Mouse (Mus musculus) embryonic facial prominence, embryonic 14.5 days (tissue): ENCODE measurements at regions not wholly inside any gene's neighbourhood (a gene's known extent, or its start where the extent isn't known, plus 50 kb on each side); places are given as distances from the start of the nearest gene placed in this dataset.
A peak's percentile ranks its signal among the peaks of the same experiment; 100 is the strongest.

Experiments
- ATAC-seq: fragments of 200-750 bp; cut with Nextera tagmentation; 2 replicates; pipeline ENCODE4 v1.8.0; 2017; ENCODE audit warnings: low read depth, moderate number of reproducible peaks, moderate TSS enrichment
- DNase-seq: peaks from one replicate; pipeline ENCODE4 v3.0.0-alpha.2; 2015; ENCODE audit warnings: low spot score
- H3K27ac ChIP-seq: fragments of 300-500 bp; sonication (generic); replicated peaks from 2 replicates; pipeline ENCODE4 v1.5.1; 2014; ENCODE audit warnings: low read depth, mild to moderate bottlenecking, low read length, moderate library complexity
- H3K27me3 ChIP-seq: fragments of 300-500 bp; sonication (generic); replicated peaks from 2 replicates; pipeline ENCODE4 v1.6.1; 2014; ENCODE audit warnings: low read length; ENCODE audit not compliant: control insufficient read depth, insufficient read depth
- H3K36me3 ChIP-seq: fragments of 300-500 bp; sonication (generic); 2 replicates; pipeline ENCODE4 v1.6.1; 2014; ENCODE audit warnings: low read length, mixed read lengths; ENCODE audit not compliant: control insufficient read depth, insufficient read depth
- H3K4me1 ChIP-seq: fragments of 300-500 bp; sonication (generic); 2 replicates; pipeline ENCODE4 v1.6.1; 2014; ENCODE audit warnings: antibody characterized with exemption, low read length; ENCODE audit not compliant: control insufficient read depth, insufficient read depth
- H3K4me2 ChIP-seq: fragments of 300-500 bp; sonication (generic); 2 replicates; pipeline ENCODE4 v1.6.1; 2014; ENCODE audit warnings: low read depth, mild to moderate bottlenecking, low read length, moderate library complexity, mixed read lengths
- H3K4me3 ChIP-seq: fragments of 300-500 bp; sonication (generic); 2 replicates; pipeline ENCODE4 v1.5.1; 2014; ENCODE audit warnings: low read depth, mild to moderate bottlenecking, low read length
- H3K9ac ChIP-seq: fragments of 300-500 bp; sonication (generic); 2 replicates; pipeline ENCODE4 v1.6.1; 2014; ENCODE audit warnings: low read depth, mild to moderate bottlenecking, low read length, moderate library complexity, mixed read lengths
- H3K9me3 ChIP-seq: fragments of 300-500 bp; sonication (generic); 2 replicates; pipeline ENCODE4 v1.6.1; 2016; ENCODE audit warnings: low read length; ENCODE audit not compliant: control insufficient read depth
- WGBS: fragments of 180-500 bp; shearing (Covaris S2); extraction: QIAGEN DNeasy Blood & Tissue Kit; methylation state at CpG from one replicate; pipeline ENCODE4 v1.1.7; 2014; 5-methylcytosine and 5-hydroxymethylcytosine counted together

DNA sequence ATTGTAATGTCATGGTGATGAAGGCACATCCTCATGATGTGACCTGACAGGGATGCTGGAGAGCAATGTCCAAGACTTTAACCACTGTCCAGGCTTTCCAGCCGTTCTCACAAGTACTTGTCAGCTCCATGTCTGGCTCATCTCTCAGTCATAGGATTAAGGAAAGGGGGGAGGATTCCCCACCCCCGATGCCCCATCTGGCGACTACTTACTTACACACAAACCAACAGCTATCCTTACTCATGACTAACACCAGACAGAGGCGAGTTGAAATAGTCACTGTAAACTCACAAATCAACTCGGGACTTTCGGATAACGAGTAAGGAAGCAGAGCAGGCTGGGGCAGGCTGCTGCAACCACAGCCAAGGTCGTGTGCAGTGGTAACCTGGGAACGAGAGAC lies 149.5 kb upstream of the Irf2bp2 start:
- ATAC-seq = no peak
- WGBS = 75% methylated on average over 9 of the region's 9 CpGs

DNA sequence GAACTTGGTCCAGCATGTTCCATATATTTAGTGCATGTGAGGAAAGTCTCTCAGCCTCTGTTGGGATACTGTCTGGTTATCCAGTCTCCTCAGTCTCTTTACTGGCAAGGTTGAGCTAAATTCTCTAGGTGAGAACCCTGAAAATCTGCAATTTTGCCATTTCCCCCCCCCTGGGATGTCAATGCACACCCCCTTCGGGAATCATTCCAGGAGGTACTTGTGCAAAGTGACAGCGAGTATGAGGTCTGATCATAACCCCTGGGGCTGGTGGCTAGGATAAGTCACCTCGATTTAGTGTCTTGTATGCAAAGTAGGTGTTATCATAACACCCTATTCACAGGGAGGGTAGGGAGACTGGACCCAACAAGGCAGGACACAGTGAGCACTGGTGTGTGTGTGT lies 148.3 kb upstream of the Irf2bp2 start:
- no peak overlapping the region for H3K4me3 ChIP-seq
- ATAC-seq = no peak
- no peak overlapping the region for H3K27ac ChIP-seq
- peaks cover 25% of the 10 kb centered on the region for H3K4me1 ChIP-seq
- no peak overlapping the region for H3K9ac ChIP-seq
- WGBS = 73% methylated on average over 3 of the region's 3 CpGs
- DNase-seq = no peak
- H3K36me3 ChIP-seq = no peaks in the 10 kb centered on the region
- no peak overlapping the region for H3K4me2 ChIP-seq
- H3K9me3 ChIP-seq = no peaks in the 10 kb centered on the region
- no peaks in the 10 kb centered on the region for H3K27me3 ChIP-seq

More for the DNA sequence above, 149.5 kb upstream of the Irf2bp2 start:
- Histone ChIP-seq H3K27ac (no peak overlapping the region), H3K9ac (no peak overlapping the region), H3K27me3 (no peaks in the 10 kb centered on the region), H3K4me1 (peaks cover 25% of the 10 kb centered on the region), H3K36me3 (no peaks in the 10 kb centered on the region), H3K4me3 (no peak overlapping the region), H3K4me2 (no peak overlapping the region), H3K9me3 (no peaks in the 10 kb centered on the region)
- no peak for DNase-seq

DNA sequence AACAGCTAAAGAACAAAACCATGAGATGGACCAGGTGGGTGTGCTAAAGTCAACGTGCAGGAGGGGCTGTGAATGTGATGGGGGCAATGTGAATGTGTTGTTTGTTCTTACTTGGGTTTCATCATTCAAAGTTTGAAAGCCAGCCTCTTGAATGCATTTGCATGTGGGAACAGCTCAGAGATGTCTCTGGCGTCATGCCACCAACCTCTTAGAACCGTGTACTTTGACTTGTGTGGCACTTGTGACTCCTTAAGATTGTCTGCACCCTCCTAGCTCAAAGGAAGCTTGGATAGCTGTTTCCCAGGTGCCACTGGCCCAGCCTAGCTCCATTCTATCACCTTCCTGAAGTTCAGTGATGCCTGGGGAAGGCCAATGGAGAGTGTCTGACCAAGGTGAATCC lies 147.2 kb upstream of the Irf2bp2 start:
- H3K9me3 ChIP-seq = no peaks in the 10 kb centered on the region

DNA sequence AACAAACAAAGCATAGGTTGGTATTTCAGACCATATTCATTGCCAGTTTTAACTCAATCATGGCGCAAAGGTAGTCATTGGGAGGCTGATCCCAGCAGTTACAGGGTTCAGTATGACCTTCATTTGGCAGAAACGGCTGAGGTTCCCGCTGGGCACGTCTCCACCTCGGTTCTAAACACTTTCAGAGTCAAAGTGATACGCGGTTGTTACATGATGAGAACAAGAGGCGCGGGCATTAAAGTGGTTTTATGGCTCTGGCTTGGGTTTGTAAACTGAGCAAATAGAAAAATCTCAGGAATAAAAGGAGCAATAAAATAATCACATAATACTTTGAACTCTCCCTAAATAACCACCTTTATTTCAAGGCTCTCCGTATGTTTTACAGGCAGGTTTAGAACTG lies 146.0 kb upstream of the Irf2bp2 start:
- H3K4me1 ChIP-seq = peaks cover 24% of the 10 kb centered on the region
- H3K27me3 ChIP-seq = no peaks in the 10 kb centered on the region
- ATAC-seq (no peak), DNase-seq (no peak)
- H3K27ac ChIP-seq = no peak overlapping the region
- H3K9me3 ChIP-seq = no peaks in the 10 kb centered on the region
- no peaks in the 10 kb centered on the region for H3K36me3 ChIP-seq
- no peak overlapping the region for H3K9ac ChIP-seq
- no peak overlapping the region for H3K4me3 ChIP-seq
- no peak overlapping the region for H3K4me2 ChIP-seq
- WGBS = 88% methylated on average over 10 of the region's 10 CpGs

More for the DNA sequence above, 147.2 kb upstream of the Irf2bp2 start:
- H3K9ac ChIP-seq = no peak overlapping the region
- WGBS = 73% methylated on average over 3 of the region's 3 CpGs
- no peak overlapping the region for H3K4me3 ChIP-seq
- no peak overlapping the region for H3K27ac ChIP-seq
- no peak overlapping the region for H3K4me2 ChIP-seq
- DNase-seq = no peak
- ATAC-seq = no peak
- no peaks in the 10 kb centered on the region for H3K27me3 ChIP-seq
- H3K4me1 ChIP-seq = peaks cover 25% of the 10 kb centered on the region
- no peaks in the 10 kb centered on the region for H3K36me3 ChIP-seq

DNA sequence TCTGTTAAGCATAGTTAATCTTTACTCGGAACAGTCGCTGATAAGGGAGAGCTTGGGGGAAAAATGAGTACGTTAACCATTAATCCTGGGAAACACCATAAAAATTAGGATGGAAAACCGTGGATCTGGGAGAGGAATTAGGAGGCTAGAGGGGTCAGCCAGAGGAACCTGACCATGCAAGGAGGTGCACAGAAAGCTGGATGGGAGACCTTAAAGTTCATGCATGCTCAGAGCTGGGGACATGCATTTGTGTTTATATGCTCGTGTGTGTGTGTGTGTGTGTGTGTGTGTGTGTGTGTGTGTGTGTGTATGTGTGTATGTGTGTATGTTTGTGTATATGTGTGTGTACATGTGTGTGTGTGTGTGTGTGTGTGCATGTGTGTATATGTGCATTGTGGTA lies 143.2 kb upstream of the Irf2bp2 start:
- no peak overlapping the region for H3K9ac ChIP-seq
- peaks cover 41% of the 10 kb centered on the region for H3K4me1 ChIP-seq
- no peaks in the 10 kb centered on the region for H3K36me3 ChIP-seq
- H3K4me2 ChIP-seq = no peak overlapping the region
- WGBS = 64% methylated on average over 5 of the region's 5 CpGs
- H3K4me3 ChIP-seq = no peak overlapping the region
- ATAC-seq = no peak
- DNase-seq = no peak
- H3K27me3 ChIP-seq = no peaks in the 10 kb centered on the region
- peak overlapping the region; percentile 79 for H3K27ac ChIP-seq
- no peaks in the 10 kb centered on the region for H3K9me3 ChIP-seq

DNA sequence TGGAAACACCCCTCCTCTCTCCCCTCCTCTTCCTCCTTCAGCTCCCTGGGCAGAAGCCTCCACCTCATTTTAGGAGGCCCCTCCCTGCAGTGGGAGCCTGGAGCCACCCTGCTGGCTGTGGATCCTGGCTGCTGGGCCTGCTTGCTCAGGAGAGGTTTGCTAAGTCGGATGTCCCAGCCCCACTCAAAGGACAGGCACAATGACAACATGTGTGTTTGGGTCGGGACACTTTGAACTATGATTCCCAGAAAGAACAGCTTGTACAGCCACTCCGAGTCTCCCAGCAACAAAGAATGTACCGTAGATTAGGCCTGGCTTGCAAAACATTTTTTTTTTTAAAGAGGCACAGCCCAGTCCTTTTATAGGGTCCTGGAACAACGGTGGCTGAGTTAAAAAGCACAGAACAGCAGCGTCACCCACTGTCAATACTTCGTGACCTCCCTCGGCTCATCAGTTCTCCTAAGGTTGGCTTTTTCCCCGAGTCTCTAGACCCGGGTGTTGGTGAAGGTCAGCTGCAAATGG lies 142.7 kb upstream of the Irf2bp2 start:
- ATAC-seq = peak; percentile 30

DNA sequence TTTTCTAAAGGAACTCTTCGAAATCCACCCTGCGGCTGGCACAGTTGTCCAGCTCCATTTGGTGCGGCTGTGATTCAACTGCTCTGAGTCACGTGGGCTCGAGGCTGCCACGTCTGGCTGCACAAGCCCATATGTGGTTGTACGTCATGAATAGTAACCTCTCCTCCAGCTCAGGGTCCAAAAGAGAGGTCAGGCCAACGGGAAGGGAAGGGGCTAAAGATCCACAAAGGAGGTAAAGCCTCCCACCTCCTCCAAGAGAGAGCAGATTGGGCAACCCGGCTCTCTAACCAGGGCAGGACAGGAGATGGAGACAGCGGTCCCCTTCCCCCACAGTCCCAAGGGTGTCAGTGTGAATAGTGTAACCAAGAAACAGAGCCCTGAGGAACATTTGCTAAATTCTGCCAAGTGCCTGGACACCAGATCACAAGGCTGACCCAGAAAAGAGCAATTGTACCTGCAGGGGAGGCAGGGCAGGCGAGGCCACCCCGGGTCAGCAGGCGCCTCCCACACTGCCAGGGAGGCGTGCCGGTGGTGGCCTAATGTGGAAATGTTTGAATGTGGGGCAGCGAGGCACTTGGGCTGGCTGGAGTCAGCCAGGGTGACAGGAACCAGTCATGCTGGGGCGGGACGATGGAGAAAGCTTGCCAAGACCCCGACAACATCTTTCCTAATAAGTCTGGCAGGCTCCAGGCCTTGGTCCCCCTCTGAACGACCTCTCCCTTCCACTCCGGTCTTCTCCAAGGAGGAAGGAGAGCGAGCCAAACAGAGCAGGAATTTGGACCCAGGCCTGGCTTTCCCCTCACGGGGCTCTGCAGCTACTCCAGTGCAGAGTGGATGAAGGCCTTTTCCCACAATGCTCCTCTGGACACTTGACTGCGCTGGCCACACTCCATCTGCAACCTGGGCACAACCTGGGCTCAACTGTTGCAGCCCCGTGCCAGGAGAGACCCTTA lies 142.0 kb upstream of the Irf2bp2 start:
- no peak overlapping the region for H3K9ac ChIP-seq
- peak; percentile 64 for ATAC-seq
- H3K4me3 ChIP-seq = no peak overlapping the region
- H3K4me1 ChIP-seq = peaks cover 42% of the 10 kb centered on the region
- no peaks in the 10 kb centered on the region for H3K27me3 ChIP-seq
- peak; percentile 92 for DNase-seq
- peak overlapping the region; percentile 79 for H3K27ac ChIP-seq
- no peaks in the 10 kb centered on the region for H3K9me3 ChIP-seq
- 29% methylated on average over 23 of the region's 25 CpGs for WGBS
- H3K36me3 ChIP-seq = no peaks in the 10 kb centered on the region
- peak overlapping the region; percentile 14; the same call in 1 of the 2 replicates for H3K4me2 ChIP-seq

More for the DNA sequence above, 142.7 kb upstream of the Irf2bp2 start:
- H3K27ac ChIP-seq = peak overlapping the region; percentile 79
- peaks cover 42% of the 10 kb centered on the region for H3K4me1 ChIP-seq
- no peak overlapping the region for H3K4me3 ChIP-seq
- 29% methylated on average over 10 of the region's 10 CpGs for WGBS
- H3K4me2 ChIP-seq = no peak overlapping the region
- DNase-seq = peak; percentile 78
- no peaks in the 10 kb centered on the region for H3K36me3 ChIP-seq
- no peaks in the 10 kb centered on the region for H3K27me3 ChIP-seq
- H3K9ac ChIP-seq = no peak overlapping the region
- no peaks in the 10 kb centered on the region for H3K9me3 ChIP-seq

DNA sequence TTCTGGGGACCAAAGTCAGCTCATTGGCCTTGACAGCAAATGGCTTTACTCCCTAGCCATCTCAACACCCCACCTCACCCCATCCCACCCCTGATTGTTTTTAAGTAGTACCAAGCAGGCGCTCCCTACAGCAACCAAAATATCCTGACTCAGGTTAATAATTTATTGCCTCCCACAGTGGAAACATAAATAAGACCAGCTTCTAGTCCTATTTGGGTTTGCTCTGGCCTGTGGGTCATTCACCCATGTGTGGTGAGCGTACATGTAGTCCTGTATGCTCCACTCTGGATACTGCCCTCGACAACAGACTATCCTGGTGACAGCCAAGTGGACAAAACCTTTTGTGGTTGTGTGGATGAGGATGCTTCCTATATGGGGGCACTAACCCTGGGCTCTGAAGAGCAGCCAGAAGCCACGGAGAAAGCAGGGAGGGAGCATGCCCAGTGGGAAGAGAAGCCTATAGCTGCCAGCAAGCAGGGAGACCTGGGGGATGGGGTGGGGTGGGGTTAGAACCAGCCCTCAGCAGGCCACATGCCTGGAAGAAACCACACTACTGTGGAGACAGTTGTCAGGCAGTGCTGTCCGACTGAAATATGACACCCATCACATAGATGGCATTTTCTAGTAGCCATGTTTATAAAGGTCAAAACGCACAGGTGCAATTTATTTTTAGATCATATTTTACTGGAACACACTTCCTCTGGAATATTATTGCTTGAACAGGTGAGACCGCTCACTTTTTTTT lies 141.1 kb upstream of the Irf2bp2 start:
- Histone ChIP-seq H3K27ac (peak overlapping the region; percentile 79), H3K9ac (no peak overlapping the region)

More for the DNA sequence above, 141.1 kb upstream of the Irf2bp2 start:
- H3K27me3 ChIP-seq = no peaks in the 10 kb centered on the region
- no peak overlapping the region for H3K4me2 ChIP-seq
- ATAC-seq (peak; percentile 69), DNase-seq (peak; percentile 76)
- 48% methylated on average over 7 of the region's 7 CpGs for WGBS
- no peaks in the 10 kb centered on the region for H3K9me3 ChIP-seq
- H3K36me3 ChIP-seq = no peaks in the 10 kb centered on the region
- H3K4me1 ChIP-seq = peaks cover 42% of the 10 kb centered on the region
- H3K4me3 ChIP-seq = no peak overlapping the region
